Mouse (Mus musculus): ENCODE data around the gene Olfr270.

Olfr270 gene

GRCm38 (mm10) chr4:52964247-52964646, at the start of gene Olfr270:
Gene Olfr270 (plus strand): TSS chr4:52964547.
- DNase-seq = no peak

- no peak for DNase-seq
Observed at GRCm38 (mm10) chr4:52916659-52917310, 47.6 kb upstream of the Olfr270 start.

GRCm38 (mm10) chr4:52917311-52917688, 47.0 kb upstream of the Olfr270 start:
- no peak for DNase-seq

- DNase-seq = no peak
Observed at GRCm38 (mm10) chr4:52919078-52919477, 45.3 kb upstream of the Olfr270 start, which contains the start of gene Olfr272. Gene Olfr272 (minus strand): TSS chr4:52919178.

- DNase-seq = no peak
Observed at GRCm38 (mm10) chr4:52930480-52930879, 33.9 kb upstream of the Olfr270 start.

GRCm38 (mm10) chr4:52946665-52947064, 17.7 kb upstream of the Olfr270 start:
- no peak for DNase-seq

- no peak for DNase-seq
Observed at GRCm38 (mm10) chr4:52949005-52949404, 15.3 kb upstream of the Olfr270 start.

GRCm38 (mm10) chr4:52958693-52959092, 5.7 kb upstream of the Olfr270 start:
- DNase-seq = no peak

- no peak for DNase-seq
Observed at GRCm38 (mm10) chr4:52985216-52985615, 20.9 kb downstream of the Olfr270 start.

GRCm38 (mm10) chr4:52986266-52986665, 21.9 kb downstream of the Olfr270 start:
- no peak for DNase-seq

- peak; percentile 88 for DNase-seq
Observed at GRCm38 (mm10) chr4:52989248-52989647, 24.9 kb downstream of the Olfr270 start, which contains the start of gene Nipsnap3a. Gene Nipsnap3a (plus strand): TSS chr4:52989272.

GRCm38 (mm10) chr4:52999449-52999848, 35.1 kb downstream of the Olfr270 start:
- DNase-seq = no peak

GRCm38 (mm10) chr4:53000154-53000553, 35.8 kb downstream of the Olfr270 start:
- DNase-seq = no peak

- peak; percentile 68 for DNase-seq
Observed at GRCm38 (mm10) chr4:53009183-53009582, 44.8 kb downstream of the Olfr270 start.

- DNase-seq = peak; percentile 70
Observed at GRCm38 (mm10) chr4:53009871-53010270, 45.5 kb downstream of the Olfr270 start.

- peak; percentile 100 for DNase-seq
Observed at GRCm38 (mm10) chr4:53011732-53012361, 47.5 kb downstream of the Olfr270 start, which contains the start of gene Nipsnap3b. Gene Nipsnap3b (plus strand): TSS chr4:53011880.

GRCm38 (mm10) chr4:53014421-53014820, 50.1 kb downstream of the Olfr270 start:
- peak; percentile 72 for DNase-seq

GRCm38 (mm10) chr4:53015024-53015423, 50.7 kb downstream of the Olfr270 start:
- no peak for DNase-seq

GRCm38 (mm10) chr4:53018392-53018791, 54.0 kb downstream of the Olfr270 start:
- DNase-seq = no peak

All from heart, adult 11 months (tissue).